Mouse (Mus musculus) induced T-regulatory cell, adult 2 months (primary cell): ENCODE data around the gene Ror1.

Source experiments
- DNase-seq: peaks from one replicate; pipeline ENCODE4 v3.0.0-alpha.2; 2012; ENCODE audit warnings: low read depth

The Ror1 gene

DNA sequence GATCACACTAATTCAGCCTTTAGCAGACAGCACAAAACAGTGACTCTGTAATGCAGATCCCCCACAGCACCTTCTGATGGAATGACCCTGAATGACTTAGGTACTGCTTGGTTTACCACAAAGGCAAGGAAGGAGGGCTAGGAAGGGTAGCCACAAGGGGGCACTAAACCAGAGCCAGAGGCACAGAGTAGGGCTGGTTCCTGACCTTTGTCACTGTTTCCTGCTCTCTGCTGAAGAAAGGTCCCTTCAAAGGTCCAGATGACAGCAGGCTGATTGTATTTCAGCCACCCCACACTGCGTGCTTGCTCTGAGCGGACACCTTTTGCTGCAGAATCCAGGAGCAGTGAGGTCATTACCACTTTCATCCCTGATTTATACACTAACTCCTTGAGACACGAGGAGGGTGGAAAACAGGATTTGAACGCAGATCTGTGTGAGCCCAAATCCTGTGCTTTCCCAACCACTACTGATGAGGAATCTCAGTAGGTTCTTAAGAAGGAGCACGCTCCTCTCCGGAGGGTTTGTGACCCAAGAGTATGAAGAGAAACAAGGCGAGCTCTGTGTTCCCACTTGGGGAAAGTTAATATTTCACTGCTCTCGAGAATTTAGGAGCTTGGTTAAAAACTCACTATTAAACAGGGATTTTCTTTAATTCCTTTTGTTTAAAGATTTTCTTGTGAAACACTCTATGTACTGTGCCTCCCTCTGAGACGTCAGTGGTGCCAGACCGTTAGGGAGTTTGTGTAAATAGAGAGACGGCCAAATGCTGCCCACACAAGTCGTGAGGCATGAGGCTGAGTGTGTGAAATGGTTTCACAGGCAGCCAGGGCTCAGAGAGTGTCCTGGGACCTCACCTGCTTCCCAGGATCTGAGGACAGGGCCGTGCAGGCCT lies 119.0 kb downstream of the Ror1 start:
- DNase-seq = peak; percentile 4

DNA sequence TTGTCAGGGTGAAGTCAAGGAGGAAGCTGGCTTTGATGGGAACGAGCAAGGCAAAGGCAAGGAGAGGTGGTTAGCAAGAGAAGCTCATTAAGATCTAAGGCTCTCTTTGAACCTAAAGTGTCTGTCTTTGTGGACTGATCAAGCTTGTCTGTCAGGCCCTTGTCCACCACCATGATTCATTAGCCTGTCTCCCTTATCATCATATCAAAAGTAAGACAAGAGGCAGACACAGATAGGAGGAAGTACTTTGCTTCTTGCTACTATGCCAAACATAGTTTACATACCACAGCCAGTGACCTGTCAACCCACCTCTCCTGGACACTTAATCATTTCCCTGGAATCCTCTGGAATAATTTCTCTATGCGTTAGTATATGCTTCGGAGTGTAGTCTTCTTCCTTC lies 121.0 kb downstream of the Ror1 start:
- no peak for DNase-seq

DNA sequence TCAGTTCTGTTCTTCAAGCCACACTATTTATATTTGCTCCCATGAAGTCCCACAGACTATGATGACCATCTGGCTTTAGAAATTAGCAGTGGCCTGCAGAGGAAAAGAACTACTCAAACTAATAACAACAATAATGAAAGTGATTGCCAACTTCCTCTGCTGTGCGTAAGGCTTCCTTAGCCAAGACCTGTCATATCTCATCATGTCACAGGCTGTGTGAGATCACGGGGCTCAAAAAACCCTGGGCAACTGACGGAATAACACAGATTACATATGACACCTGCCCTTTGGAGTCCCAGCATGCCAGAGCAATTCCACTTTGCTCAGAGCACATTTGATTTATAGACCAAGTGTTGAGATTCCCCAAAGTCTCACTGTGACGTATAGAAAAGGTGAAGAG lies 123.4 kb downstream of the Ror1 start:
- DNase-seq = no peak

DNA sequence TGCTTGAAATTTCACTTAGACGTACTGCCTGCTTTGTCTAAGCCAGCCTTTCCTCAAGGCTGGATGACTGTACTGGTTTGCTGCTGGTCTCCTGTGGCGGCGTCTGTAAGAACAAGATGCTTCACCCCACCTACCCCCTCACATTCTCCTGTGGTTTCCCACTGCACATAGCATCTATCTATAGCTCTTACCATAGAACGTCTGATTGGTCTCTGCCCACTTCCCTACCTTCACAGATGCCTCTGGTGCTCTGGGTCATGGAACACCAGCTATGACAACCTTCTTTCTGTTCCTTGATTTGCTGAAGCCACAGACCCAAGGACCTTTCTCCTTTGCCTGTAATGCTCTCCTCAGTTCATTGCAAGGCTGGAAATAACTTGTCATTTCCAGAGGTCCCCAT lies 124.0 kb downstream of the Ror1 start:
- no peak for DNase-seq

DNA sequence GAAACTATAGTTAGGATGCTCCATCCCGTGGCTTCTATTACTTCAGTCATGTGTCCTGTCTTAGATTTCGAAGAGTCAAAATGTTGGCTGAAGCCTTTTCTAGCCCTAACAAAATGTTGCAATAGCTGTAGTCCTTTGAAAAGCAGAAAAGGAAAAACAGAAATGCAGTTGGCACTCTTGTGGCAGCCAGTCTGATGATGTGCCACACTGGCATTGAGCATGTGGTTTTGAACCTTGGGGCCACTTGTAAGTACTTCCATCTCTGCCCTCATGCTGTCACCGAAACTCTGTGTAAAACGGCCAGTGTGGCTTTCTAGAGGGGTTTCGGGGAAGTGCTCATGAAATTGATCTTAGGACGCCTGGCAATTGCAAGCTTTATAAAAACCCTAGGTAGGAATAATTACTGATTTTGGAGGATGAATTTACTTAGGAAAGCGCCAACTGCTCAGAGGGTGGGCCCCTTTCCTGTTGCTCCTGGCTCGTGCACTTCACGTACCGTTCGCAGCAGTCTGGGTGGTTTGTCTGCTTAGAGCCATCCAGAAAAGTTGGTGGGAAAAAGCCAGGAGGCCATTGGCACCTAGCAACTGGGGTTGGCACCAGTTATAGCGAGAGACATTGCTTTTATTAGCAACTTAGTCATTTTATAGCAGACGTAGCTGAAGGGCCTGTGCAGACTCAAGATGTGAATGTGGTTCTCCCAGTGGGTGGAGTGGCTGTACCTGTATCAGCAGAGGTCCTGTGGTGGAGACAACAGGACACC lies 126.6 kb downstream of the Ror1 start:
- no peak for DNase-seq

DNA sequence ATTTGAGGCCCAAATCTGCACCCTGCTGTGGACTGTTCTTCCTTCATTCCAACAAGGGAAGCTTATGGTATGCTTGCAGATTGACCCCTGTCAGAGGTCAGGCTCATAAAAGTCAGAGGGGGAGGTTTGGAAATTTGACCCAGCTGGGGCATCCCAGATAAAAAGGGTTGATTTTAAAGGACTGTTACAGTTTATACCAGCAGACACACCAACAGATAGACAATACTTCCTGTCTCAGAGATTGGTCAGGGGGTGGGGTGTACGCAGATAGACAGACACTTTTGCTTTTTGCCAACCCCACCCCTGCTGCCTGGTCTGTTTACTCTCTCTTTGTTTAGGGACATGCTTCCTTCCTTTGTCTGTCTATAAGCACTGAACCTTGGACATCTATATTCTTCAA lies 127.9 kb downstream of the Ror1 start:
- no peak for DNase-seq

DNA sequence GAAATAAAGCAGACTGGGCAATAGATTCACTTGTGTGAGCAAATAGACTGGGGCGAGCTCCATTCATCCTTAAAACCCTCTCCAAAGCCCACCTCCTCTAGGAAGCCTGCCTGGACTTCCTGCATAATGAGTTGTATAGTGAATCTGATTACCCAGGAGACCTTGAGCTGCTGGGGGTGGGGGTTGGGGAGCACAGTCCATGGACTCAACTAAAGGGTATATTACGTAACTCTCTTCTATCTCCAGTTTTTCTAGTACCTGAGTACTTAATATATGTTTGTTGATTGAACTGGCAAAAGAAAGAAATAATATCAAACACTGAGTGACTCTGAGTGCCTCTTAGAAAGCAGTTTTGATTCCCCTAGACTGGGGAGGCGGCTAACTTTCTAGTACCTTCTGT lies 128.4 kb downstream of the Ror1 start:
- no peak for DNase-seq

DNA sequence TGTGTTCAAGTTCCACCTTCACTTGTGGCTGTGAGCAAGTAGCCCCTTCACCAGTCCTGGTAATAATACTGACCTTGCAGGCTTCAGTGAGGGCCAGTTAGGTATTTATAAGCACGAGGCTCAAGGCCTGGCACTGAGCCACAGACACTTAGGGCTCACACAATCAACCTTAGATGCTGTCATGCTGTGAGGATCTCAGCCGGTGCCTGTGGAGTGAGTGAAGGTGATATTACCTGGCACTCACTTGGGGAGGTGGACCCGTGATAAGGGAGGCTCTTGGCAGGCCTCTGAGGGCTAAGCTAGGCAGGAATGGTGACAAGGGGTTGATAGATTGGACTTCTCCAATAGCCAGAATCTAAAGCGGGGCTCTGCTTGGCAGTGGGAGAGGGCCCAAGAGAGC lies 131.0 kb downstream of the Ror1 start:
- DNase-seq = no peak

DNA sequence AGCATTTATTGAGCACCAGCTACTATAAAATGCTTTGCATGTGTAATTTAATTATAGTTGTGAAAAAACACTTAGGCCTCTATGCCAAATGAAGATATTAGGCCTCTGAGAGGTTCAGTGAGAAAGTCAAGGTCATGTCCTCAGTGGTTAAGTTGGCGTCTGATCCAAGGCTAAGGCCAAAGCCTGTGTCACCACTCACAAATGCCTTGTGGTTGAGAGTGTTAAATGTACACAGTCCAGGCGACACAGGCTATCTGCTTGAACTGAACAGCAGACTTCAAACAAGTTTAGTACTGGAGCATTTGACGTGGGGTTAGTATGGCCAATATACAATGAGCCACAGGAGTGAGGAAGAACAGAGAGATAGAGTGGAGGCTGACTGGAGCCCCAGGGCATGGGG lies 132.5 kb downstream of the Ror1 start:
- DNase-seq = no peak

DNA sequence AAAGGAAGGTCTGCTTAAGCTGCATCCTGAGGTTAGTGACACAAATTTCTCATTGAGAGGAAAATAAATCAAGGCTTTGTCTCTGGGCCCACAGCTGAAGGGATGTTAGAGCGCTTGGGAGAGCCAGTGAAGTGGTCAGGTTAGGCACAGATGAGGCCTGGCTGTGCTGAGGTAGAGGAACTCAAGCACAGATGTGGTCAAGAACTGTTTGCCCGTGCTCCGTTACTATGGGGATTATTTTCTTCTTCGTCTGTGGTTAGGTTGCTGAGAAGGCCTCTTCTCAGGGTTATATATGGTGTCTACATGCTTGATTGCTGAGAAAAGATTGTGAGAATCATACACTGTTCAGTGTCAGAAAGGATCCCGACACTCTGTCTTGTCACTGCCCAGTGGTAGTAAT lies 134.7 kb downstream of the Ror1 start:
- DNase-seq = no peak

DNA sequence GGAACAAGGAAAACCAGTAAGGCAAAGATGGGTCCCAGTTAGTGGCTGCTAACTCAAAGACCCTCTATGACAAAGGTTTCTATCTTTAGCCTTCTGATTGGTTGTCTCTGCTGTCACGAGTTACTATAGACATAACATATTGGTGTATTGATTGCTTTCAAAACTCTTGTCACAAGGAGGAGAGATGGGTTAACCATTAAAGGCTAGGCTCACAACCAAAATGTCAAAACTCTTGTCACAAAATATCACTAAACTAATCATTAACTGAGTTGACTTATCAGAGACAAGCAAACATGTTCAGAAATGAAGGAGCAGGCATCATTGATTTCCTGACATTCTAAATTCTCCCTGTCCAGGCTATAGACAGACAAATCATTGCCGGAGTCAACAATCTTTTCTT lies 135.4 kb downstream of the Ror1 start:
- no peak for DNase-seq

DNA sequence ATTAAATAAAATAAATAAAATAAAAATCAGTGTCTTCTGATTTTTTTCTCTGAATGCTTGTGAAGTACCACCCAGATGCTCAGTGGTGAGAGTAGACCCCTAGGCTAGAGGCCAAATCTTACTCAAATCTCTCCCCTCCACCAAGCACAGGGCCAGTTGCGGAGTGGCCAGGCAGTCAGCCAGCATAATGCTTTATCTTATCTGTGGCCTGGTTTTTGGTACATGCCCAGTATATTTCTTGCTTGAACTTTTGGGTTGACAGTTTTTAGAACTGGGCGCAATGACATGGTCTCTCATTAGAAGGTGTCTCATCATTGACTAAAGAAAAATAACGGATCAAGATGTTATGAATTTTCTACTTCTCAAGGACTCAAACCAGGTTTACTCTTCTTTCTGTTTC lies 136.3 kb downstream of the Ror1 start:
- DNase-seq = no peak

DNA sequence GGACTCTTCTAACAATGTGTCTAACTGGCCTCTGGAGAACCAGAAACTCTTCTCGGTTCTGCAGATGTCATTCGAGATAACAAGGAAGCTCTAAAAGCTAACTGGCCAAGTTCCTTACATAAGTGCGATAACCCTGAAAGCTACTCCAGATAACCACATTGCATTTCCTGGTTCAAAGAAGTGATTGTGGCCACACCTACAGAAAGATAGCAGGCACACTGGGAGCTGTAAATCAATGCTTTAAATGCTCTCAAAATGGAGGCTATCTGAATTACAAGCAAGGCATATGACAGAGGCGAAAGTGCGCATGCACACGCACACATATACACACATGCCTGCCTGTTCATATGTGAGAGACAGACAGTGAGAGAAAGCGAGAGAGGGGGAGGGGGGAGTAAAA lies 136.9 kb downstream of the Ror1 start:
- DNase-seq = no peak

DNA sequence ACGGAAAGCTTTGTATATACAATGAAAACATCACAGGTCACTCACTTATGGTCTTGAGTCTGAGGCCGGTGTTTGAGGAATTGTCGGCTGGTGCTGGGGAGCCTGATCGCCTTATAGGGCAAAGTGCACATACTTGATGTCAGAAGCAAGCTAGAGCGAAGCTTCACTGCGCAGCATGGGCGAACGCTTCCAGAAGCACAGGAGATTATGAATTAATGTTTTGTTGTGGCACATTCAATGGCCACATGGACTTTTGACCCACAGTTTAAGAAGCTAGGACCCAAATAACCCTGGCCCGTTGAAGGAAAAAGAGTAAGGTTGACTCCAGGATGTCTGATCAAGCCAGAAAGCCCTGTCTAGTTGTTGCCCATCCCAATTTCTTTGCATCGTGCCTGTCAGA lies 138.2 kb downstream of the Ror1 start:
- no peak for DNase-seq

DNA sequence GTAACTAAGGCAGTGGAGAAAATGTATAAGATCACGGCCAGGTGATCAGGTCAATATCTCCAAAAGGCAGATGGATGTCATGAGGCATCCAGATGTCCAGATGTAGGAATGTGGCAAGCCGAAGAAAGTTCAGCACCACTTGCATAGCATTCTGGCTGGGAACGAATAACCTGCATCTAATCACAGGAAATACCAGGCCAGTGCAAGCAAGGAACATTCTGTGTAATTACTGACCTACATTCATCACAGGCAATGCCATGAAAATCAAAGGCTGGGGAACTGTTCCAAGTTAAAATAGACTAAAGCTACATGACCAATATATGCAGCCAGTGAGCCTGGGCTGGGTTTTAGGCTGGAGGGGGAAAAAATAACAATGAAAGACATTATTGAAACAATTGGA lies 140.7 kb downstream of the Ror1 start:
- no peak for DNase-seq

DNA sequence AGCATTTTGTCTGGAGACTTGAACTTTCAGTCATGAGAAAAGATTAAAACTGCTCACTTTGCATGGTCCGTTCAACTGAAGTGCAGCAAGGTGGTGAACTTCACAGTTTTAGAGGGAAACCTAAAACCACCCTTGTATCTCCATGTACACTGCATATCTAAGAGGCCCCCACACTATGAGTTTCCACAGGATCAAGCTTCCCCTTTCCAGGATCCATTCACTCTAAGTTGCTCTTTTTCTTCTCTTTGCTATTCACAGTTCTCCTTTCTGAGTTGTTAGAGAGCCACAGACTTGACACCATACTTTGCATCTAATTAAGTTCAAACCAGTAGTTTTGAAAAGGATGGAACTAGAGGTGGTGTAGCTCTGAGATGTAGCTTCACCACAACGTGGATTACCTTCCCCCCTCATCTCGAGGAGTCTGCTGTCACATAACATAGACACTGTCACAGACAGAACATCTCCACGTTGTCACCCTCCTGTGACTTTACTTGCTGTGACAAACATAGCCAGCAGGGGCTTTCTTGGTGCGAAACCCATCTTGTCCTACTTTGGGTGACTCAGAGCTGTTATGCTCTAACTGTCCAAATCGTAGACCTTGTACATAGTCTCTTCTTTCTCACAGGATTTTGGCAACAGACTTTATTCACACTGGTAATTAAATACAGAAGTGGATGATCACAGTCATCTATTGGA lies 146.6 kb downstream of the Ror1 start:
- DNase-seq = no peak

DNA sequence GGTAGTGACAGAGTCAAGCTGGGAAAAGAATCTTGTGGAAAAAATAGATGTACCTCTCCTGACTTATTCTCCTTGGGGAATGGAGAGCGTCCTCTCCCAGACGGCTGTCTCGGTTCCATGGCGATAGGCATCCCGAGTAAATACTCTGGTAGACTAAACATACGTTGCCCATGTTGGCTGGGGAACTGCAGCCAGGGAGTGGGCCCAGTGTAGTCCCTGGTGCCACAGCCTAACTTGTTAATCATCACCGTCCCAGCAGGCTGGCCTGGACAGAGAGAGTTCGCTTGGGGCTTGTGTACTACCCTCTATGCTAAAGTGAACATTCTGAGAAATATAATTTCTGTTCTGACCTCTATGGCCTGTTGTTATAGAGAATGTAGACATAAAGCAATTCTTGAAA lies 148.7 kb downstream of the Ror1 start:
- DNase-seq = no peak

DNA sequence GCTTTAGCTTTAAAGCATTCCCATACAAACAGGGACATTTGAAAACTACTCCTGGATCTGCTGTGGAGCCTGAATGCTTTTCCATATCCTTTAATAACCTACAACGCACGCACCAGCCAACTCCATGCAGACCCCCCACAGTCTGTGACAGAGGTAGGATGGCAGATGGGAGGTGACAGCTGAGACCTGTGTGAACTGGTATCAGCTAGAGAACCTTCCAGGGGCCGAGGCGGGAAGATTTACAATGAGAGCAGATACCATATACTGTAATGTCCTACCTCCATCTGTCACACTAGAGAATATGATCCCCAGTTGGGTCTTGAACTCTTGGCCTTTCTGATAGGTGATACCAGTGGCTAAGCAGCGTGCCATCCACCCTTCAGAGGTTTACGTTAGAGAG lies 149.1 kb downstream of the Ror1 start:
- DNase-seq = no peak

DNA sequence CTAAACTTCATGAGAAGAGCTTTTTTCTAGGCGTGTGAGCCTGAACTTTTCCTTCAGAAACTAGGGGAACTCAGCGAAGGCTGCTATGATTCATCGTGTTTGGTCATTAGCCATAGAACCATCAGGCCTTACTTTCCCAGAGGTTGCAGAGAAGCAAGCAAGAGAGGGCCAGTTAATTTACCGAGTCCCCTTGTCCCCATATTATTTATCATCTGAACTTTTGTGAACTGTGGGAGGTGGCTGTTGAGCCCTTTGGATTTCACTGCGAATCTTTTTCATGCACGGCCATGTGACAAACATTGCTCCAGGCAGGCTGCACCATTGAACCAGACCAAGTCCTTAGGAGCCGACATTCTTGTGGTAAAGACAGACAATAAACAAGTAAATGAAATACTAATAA lies 152.2 kb downstream of the Ror1 start:
- DNase-seq = no peak

DNA sequence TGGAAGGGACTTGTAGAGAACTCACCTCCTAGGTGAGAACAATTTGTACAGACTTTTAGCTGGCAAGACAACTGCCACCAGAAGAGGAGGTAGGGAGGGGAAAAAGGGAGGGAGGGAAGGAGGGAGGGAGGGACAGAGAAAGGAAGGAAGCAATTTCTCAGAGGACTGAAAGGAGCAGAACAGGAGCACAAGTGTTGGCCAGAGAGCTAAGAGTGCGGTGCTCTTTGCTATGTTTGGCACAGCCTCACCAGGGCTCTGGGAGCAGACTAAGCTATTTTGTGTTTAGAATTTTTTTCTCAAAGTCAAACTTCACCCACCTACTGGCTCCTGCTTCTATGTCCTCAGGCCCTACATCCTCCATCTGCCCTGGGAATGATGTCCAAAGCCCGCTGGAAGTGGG lies 152.7 kb downstream of the Ror1 start:
- no peak for DNase-seq

DNA sequence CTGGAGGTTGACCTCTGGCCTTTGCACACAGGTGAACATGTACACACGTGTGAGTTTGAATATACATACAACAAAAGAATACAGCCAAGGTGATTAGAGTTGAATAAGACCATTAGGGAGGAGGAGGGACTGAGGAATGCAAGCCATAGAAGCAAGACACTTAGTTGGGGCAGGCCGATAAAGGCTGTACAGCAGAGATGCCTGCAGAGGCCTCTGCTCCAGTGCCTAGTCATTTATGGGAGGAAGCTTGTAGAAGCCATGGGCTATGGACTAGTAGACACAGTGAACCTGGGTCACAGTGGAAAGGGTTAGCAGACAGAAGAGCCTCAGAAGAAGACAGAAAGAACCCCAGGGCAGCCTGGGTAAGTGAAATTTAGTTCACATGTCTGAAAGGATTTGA lies 155.7 kb downstream of the Ror1 start:
- no peak for DNase-seq

DNA sequence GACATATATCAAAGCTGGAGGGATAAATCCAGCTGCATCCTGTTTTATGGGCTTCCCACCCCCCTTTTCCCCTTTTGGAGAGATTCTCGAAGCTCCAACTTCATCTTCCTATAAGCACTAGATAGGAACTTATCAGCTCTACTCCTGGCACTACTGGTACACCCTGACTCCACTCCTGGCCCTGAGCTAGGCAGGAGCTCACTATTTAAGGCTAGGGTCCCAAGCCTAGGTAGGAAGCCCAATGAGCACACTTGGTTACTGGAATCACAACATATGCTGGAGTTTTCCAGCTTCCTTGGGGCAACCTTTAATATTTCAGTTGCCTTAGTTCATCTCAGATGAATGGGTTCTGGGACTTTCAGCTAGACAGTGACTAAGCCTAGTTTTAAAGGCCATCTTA lies 156.5 kb downstream of the Ror1 start:
- DNase-seq = no peak

DNA sequence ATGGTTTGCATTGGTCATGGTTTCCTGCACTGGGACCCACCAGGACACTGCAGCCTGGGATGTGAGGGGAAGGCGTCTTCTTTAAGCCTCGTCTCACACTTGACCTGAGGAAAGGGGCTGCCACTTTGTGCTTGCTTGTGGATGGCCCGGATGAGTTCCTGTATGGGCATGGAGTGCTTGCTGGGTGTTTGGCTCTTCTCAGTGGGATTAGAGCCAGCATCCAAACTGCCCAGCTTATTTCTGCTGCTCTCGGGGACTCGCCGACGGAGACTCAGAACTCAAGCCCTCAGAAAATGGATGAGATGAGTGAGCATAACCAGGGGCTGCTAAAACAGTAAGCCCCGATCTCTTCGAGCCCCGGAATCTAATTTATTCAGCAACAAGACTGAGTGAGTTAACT lies 157.1 kb downstream of the Ror1 start:
- no peak for DNase-seq
